Mouse (Mus musculus) WW6 (cell line): ENCODE results near the gene Ubqln4.

Experiments used
- DNase-seq: peaks from one replicate; pipeline ENCODE4 v3.0.0-alpha.2; 2013; ENCODE audit warnings: low read depth, low spot score

Gene Ubqln4

DNA sequence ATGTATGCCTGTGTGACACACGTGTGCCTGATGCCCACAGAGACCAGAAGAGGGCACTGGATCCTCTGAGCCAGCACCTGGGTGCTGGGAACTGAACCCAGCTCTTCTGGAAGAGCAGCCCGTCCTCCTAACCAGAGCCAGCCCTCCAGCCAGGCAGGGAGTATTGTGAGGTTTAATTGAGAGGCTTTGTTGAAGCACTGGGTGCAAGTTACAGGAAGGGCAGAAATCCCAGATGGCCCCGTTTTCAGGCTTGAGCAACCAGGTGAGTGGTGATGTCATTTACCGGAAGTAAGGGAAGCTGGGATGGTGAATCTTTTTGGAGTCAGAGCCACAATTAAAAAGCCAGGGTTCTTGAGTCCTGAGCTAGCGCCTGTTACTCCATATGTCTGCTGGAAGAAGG, 28.5 kb upstream of the Ubqln4 start:
- no peak for DNase-seq

- peak; percentile 65 for DNase-seq
Observed at GRCm38 (mm10) chr3:88526157-88527131, 27.1 kb upstream of the Ubqln4 start.

GRCm38 (mm10) chr3:88527565-88527964, 26.0 kb upstream of the Ubqln4 start:
- DNase-seq, result no peak

GRCm38 (mm10) chr3:88528646-88529045, 24.9 kb upstream of the Ubqln4 start:
- no peak for DNase-seq

GRCm38 (mm10) chr3:88529204-88530000, 24.2 kb upstream of the Ubqln4 start:
- no peak for DNase-seq

GRCm38 (mm10) chr3:88530082-88530864, 23.3 kb upstream of the Ubqln4 start:
- DNase-seq, result peak; percentile 62

DNA sequence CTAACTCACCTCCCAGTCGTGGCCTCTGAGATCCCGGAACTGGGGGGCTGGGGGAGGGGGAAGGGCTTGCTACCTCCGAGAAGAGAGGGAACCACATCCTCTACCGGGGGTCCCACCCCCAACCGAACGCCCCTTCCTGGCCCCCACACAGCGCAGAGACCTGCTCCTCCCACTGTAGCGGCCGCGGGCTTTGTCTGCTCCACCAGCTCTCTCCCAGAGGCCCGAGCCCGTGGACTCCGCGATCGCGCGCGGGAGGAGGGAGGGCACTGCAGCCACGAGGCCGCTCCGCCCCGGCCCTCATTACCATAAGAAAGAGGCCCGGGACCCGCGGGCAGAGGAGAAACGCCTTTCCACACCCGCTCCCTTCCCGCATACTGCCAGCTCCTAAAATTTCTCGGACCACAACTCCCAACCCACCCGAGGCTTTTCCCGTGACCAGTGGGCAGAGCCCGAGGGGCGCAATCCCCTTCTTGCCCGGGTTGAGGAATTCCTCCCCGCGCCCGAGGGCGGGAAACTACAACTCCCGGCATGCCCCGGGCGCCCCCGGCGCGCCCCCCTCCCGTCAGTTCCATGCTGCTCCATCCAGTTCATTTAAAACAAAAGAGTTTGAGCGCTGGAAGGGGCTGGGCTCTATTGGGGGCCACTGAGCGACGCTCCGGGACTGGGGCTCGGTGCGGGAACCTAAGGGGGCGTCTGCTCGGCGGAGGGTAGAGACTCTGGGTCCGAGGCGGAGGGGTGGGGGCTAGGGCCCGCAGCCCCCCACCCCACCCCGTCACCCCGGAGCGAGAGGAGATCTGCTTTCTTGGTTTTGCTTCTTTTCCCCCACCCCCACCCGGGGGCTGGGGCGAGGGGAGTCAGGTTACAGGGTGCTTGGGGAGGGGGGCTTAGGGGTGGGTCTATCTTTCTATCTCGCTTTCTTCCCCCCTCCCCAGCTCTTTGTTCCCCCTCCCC, 21.9 kb upstream of the Ubqln4 start:
- peak; percentile 73 for DNase-seq

DNA sequence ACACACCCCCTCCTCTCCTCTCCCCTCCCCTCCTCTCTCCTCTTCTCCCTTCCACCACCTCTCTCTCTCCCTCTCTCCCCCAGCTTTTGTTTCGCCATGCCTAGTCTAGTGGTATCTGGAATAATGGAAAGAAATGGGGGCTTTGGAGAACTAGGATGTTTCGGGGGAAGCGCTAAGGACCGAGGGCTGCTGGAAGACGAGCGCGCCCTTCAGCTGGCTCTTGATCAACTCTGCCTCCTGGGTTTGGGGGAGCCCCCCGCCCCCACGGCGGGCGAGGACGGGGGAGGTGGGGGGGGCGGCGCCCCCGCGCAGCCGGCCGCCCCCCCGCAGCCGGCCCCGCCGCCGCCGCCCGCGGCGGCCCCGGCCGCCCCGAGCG, 21.3 kb upstream of the Ubqln4 start, which contains the start of gene Mex3a:
Gene Mex3a (plus strand): TSS at position 97 of the 376 bp plus-strand sequence.
- DNase-seq, result no peak

- DNase-seq, result no peak
Observed at GRCm38 (mm10) chr3:88532689-88533511, 20.7 kb upstream of the Ubqln4 start.

DNA sequence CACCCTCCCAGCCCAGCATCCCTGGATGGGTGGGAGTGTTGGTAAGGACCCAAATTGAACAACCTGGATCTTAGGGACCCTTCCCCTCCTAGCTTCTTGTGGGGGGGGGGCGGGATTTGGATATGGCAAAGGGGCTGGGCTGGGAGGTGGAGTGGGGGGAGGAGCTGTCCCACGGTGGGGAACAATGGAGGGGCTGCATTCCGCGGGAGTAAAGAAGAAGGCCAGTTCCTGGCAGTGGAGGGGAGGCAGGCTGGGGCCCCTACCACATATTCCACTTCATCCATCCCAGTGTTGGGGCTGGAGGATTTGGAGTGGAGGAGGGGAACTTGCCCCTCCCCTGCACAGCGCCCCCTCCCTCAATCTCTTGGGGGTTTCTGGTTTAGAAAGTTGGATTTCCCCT, 19.9 kb upstream of the Ubqln4 start:
- DNase-seq, result no peak

- DNase-seq, result no peak
Observed at GRCm38 (mm10) chr3:88535005-88535404, 18.6 kb upstream of the Ubqln4 start.

GRCm38 (mm10) chr3:88535527-88535926, 18.0 kb upstream of the Ubqln4 start:
- DNase-seq, result no peak

DNA sequence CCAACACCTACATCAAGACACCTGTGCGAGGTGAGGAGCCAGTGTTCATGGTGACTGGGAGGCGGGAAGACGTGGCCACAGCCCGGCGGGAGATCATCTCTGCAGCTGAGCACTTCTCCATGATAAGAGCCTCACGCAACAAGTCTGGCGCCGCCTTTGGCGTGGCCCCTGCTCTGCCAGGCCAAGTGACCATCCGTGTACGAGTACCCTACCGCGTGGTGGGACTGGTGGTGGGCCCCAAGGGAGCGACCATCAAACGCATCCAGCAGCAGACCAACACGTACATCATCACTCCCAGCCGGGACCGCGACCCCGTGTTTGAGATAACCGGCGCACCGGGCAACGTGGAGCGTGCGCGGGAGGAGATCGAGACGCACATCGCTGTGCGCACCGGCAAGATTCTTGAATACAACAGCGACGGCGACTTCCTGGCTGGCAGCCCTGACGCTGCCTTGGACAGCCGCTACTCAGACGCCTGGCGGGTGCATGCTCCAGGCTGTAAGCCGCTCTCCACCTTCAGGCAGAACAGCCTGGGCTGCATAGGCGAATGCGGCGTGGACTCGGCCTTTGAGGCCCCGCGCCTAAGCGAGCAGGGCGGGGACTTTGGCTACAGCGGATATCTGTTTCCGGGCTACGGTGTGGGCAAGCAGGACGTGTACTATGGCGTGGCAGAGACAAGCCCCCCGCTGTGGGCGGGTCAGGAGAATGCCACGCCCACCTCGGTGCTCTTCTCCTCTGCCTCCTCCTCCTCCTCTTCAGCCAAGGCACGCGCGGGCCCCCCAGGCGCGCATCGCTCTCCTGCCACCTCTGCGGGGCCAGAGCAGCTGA, 17.2 kb upstream of the Ubqln4 start:
- DNase-seq, result no peak

DNA sequence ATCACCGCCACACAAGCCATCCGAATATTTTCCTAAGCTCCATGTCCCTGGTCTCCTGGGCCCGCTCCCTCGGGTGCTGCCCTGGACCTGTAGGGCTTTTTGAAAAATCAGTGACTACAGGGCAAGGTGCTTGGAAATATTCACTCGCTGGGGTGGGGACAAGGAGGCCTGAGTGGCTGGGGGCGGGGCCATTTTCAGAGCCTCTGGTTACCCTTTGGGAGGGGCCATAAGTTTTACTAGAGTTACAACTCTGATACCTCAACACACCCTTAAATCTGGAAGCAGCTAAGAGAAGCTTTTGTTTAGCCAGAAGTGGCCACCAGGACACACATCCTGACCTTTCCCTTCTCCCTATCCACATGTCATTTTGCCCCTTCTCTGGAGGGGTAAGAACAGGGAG, 16.4 kb upstream of the Ubqln4 start:
- DNase-seq, result no peak

GRCm38 (mm10) chr3:88538271-88539145, 15.1 kb upstream of the Ubqln4 start:
- DNase-seq, result no peak

DNA sequence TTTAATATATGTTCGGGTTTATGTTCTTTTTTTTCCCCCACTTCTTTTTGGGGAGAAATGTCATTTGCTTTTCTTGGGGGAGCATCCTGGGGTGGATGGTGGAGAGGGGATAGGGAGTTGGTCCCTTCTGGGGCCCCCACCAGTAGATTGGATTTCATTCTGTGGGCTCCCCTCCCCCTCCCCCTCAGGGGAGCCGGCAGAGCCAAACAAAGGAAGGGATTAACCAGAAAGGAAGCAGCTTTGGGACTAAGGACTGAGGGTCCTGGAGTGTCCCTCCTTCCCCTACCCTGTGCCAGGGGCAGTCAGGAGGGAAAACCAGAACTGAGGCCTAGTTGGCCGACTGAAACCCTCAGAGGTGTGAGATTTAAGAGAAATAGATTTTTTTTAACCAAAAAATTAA, 14.2 kb upstream of the Ubqln4 start:
- DNase-seq, result no peak

DNA sequence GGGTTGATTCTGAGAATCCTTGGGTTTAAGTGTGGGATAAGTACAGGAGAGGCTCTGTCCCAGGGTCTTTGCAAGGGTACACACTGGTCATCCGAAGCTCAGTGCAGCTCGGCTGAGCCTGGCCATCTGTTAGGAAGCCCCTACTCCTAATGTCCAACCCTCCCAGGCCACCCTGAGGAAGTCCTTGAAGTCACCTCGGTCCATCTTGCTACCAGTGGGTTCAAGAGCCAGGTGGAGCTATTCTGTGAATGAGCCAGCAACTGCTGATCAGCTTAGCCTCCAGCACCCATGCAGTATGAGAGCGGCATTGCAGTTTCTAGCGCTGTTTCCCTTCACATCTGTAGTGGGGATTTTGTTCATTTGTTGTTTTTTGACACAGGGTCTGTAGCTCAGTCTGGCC, 13.5 kb upstream of the Ubqln4 start:
- no peak for DNase-seq
